Mouse (Mus musculus): ENCODE data around the gene Gm20388.

- TF ChIP-seq CTCF (IDR thresholded peaks at IDR 0.05; ENCODE audit: control insufficient read depth, insufficient read depth, low read length) (no peak), POLR2A (IDR thresholded peaks at IDR 0.05; ENCODE audit: borderline replicate concordance, control insufficient read depth, low read depth, low read length) (no peak)
Observed at GRCm38 (mm10) chr8:120622161-120622560, 711.5 kb downstream of the Gm20388 start.

Data from bone marrow, adult 2 months (tissue).